In genomic region chr4:133929278-133929670, GRCm38 (mm10) we compare ENCODE assay signal across 8 mouse cellular contexts. TPM values are rescaled to one million over a fixed set of nuclear protein-coding genes. Genes with fewer than 3 reads are reported as not detected.
DNase-seq lines count a peak whose midpoint lies in the region; ATAC-seq and TF ChIP-seq lines count a peak whose summit lies in the region.

No protein-coding gene starts in this region.

- no peak for TF ChIP-seq CTCF in E14TG2a.4 (conservative IDR thresholded peaks at IDR 0.05; ENCODE audit: low read length)
- no peak for TF ChIP-seq CTCF in liver, postnatal 0 days (IDR thresholded peaks at IDR 0.05; ENCODE audit: low read depth)

- 19% methylated on average over 7 of the region's 7 CpGs for WGBS in liver, postnatal 0 days (ENCODE audit: insufficient replicate concordance)

- peak; percentile 49 to 57 for DNase-seq in adrenal gland, postnatal 36 days
- DNase-seq in kidney, adult 18-20 months: peak; percentile 45
- no peak for DNase-seq in liver, postnatal 0 days
- no peak for DNase-seq in natural killer cell, adult 2 months (ENCODE audit: low spot score in 2 of 2)
- no peak for DNase-seq in cerebellum, adult 11-12 months
- DNase-seq in neural tube, embryonic 10.5 days (ENCODE audit: extremely low spot score, low spot score): no peak

- no peaks in the 10 kb centered on the region for H3K36me3 ChIP-seq in E14TG2a.4 (ENCODE audit: insufficient read depth, low read length)
- H3K36me3 ChIP-seq in liver, postnatal 0 days (replicated peaks; ENCODE audit: insufficient read depth, low read length): no peaks in the 10 kb centered on the region

- peaks cover 4% of the 10 kb centered on the region; the same call in 1 of the 2 replicates for H3K9me3 ChIP-seq in E14TG2a.4 (ENCODE audit: low read length)
- no peaks in the 10 kb centered on the region for H3K9me3 ChIP-seq in liver, postnatal 0 days (ENCODE audit: low read length)

- no peaks in the 10 kb centered on the region for H3K27me3 ChIP-seq in E14TG2a.4 (ENCODE audit: insufficient read depth, low read length)
- H3K27me3 ChIP-seq in liver, postnatal 0 days (ENCODE audit: insufficient read depth, low read length): no peaks in the 10 kb centered on the region

- no peak; the same call in 1 of the 2 replicates for TF ChIP-seq EP300 in liver, postnatal 0 days (IDR thresholded peaks at IDR 0.05; ENCODE audit: low read depth)

- H3K4me1 ChIP-seq in E14TG2a.4 (replicated peaks; ENCODE audit: low read depth, low read length): peaks cover 20% of the 10 kb centered on the region
- peaks cover 17% of the 10 kb centered on the region for H3K4me1 ChIP-seq in liver, postnatal 0 days (ENCODE audit: insufficient read depth)

- peak overlapping the region; percentile 63 for H3K4me3 ChIP-seq in E14TG2a.4 (replicated peaks; ENCODE audit: low read length)
- H3K4me3 ChIP-seq in liver, postnatal 0 days (ENCODE audit: low read depth, low read length): no peak overlapping the region

- H3K9ac ChIP-seq in liver, postnatal 0 days (replicated peaks): 0 out of 2 replicates have a peak overlapping the region, but pooled peaks have one; percentile 5

- peak overlapping the region; percentile 55 for H3K4me2 ChIP-seq in liver, postnatal 0 days (ENCODE audit: low read depth, low read length)

- peak; percentile 47 for ATAC-seq in liver, postnatal 0 days
- ATAC-seq in CD4-positive, CD25-positive, alpha-beta regulatory T cell, adult 4 months: no peak

- H3K27ac ChIP-seq in liver, postnatal 0 days (ENCODE audit: low read depth): peak overlapping the region; percentile 72

RNA-seq across cellular contexts. Expression of gene Hmgn2, which starts 39.2 kb away (rescaled TPM):
- total RNA-seq in adrenal gland, postnatal 36 days (2021): 100 to 1,000 TPM; 130 to 337 TPM
- polyA plus RNA-seq in liver, postnatal 0 days (2015; fragmentation: Nextera tagmentation; extraction: Ambion mirVana): 547 and 562 TPM in 2 replicates
- polyA plus RNA-seq in CD4-positive, CD25-positive, alpha-beta regulatory T cell, adult 4 months (2017; shearing (Covaris generic)): 100 to 1,000 TPM; 379 to 453 TPM

RNA-seq across cellular contexts. Expression of gene Rps6ka1, which starts 41.7 kb away (rescaled TPM):
- 10 to 100 TPM; 13.6 to 18.1 TPM for total RNA-seq in adrenal gland, postnatal 36 days (2021)
- polyA plus RNA-seq in liver, postnatal 0 days (2015; fragmentation: Nextera tagmentation; extraction: Ambion mirVana): 31.6 and 36.9 TPM in 2 replicates
- polyA plus RNA-seq in CD4-positive, CD25-positive, alpha-beta regulatory T cell, adult 4 months (2017; shearing (Covaris generic)): 100 to 1,000 TPM; 118 to 183 TPM

Comparison
In these comparisons a context has a peak if more than half of its experiments do, and no peak if none do; other contexts are left out.
1. DNase-seq: peak in adrenal gland, postnatal 36 days (2 of 2) and kidney, adult 18-20 months (single experiment); none in liver, postnatal 0 days (single experiment), natural killer cell, adult 2 months (0 of 2), cerebellum, adult 11-12 months (single experiment) and neural tube, embryonic 10.5 days (single experiment).